Mouse (Mus musculus): ENCODE measurements around the gene Olfr881. TPM values are rescaled to one million over a fixed set of nuclear protein-coding genes. Genes with fewer than 3 reads are reported as not detected.

The Olfr881 gene
- not detected for total RNA-seq (2021)
- long read RNA-seq, experiment 1: 0 reads
- long read RNA-seq, experiment 2: 0 reads

DNA sequence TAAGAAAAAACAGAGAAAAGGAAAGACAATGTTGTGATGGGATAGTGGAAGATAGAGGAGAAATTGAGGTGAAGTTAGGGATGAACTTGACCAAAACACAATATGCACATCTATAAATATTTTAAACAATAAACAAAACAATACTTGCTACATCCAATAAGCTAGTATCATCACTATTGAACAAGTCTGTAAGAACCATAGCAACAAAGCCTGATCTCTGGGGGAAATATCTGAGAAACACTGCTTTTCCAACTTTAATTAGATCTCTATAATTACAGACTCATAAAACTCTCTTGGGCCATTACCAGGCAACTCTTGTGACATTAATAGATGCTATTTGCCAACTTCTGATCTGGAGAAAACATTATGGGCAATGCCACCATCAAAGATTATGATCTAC is at the start of gene Olfr881:
Gene Olfr881, plus strand, starts transcription at position 301 of the 400 bp plus-strand sequence.
- DNase-seq: no peak

GRCm38 (mm10) chr9:37998581-37999204 is 7.1 kb downstream of the Olfr881 start:
- DNase-seq: no peak

DNA sequence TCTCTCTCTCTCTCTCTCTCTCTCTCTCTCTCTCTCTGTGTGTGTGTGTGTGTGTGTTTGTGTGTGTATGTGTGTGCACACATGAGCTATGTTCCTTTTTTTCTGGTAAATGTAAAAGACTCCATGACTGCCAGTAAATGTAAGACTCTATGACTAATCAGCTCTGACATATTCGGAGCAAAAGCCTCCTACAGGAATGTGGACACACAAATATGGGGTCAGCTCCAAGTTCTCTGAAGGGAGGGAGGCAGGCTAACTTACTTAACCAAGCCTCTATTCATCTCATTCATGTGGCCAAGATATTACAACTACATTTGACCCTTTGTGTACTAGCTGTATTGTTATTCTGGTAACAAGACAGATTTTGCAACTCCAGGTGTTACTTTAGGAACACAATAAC is 8.4 kb downstream of the Olfr881 start:
- no peak for DNase-seq

- DNase-seq: no peak
These were observed 33.9 kb downstream of the Olfr881 start, which contains the start of gene Olfr883 for GRCm38 (mm10) chr9:38025508-38025907. Gene Olfr883, plus strand, starts transcription at chr9:38025808.

Other genes starting within 250 kb of the Olfr881 start
- not detected for gene Olfr874, start 246.7 kb upstream of the Olfr881 start, total RNA-seq (2021)
- not detected for gene Olfr875, start 220.0 kb upstream of the Olfr881 start, total RNA-seq (2021)
- gene Olfr876, start 188.8 kb upstream of the Olfr881 start, total RNA-seq (2021): not detected
- not detected for gene Olfr877, start 137.6 kb upstream of the Olfr881 start, total RNA-seq (2021)
- gene Olfr145, start 95.1 kb upstream of the Olfr881 start, total RNA-seq (2021): not detected
- gene Olfr878, start 74.0 kb upstream of the Olfr881 start, total RNA-seq (2021): not detected
- not detected for gene Olfr883, start 34.0 kb downstream of the Olfr881 start, total RNA-seq (2021)
- not detected for gene Olfr884, start 54.7 kb downstream of the Olfr881 start, total RNA-seq (2021)
- not detected for gene Olfr885, start 69.5 kb downstream of the Olfr881 start, total RNA-seq (2021)
- gene Olfr887, start 92.2 kb downstream of the Olfr881 start, total RNA-seq (2021): not detected
- not detected for gene Olfr888, start 116.3 kb downstream of the Olfr881 start, total RNA-seq (2021)
- gene Olfr889, start 123.4 kb downstream of the Olfr881 start, total RNA-seq (2021): under 1 TPM in 1 of 2 experiments, not detected in 1; 0.06 TPM
- not detected for gene Olfr890, start 150.7 kb downstream of the Olfr881 start, total RNA-seq (2021)
- not detected for gene Olfr891, start 189.0 kb downstream of the Olfr881 start, total RNA-seq (2021)
- gene Olfr893, start 216.5 kb downstream of the Olfr881 start, total RNA-seq (2021): not detected
- not detected for gene Olfr894, start 226.2 kb downstream of the Olfr881 start, total RNA-seq (2021)

All from adrenal gland, postnatal 10 days (tissue).